Mouse (Mus musculus): Measurements from ENCODE around the gene Alpi. TPM values are rescaled to one million over a fixed set of nuclear protein-coding genes. Genes with fewer than 3 reads are reported as not detected.
A peak's percentile ranks its signal among the peaks of the same experiment; 100 is the strongest.

The Alpi gene
- total and polyA plus RNA-seq, 3 experiments = not detected

- peak; percentile 19; the same call in 1 of the 2 replicates for TF ChIP-seq SMC3 (IDR thresholded peaks at IDR 0.05; ENCODE audit: low read depth, low read length)
- peak; percentile 89 for TF ChIP-seq MAZ (IDR thresholded peaks at IDR 0.05; ENCODE audit: low read depth, low read length)
- TF ChIP-seq MAX (IDR thresholded peaks at IDR 0.05; ENCODE audit: low read length) = no peak
- TF ChIP-seq ZNF384 (IDR thresholded peaks at IDR 0.05; ENCODE audit: low read depth, low read length) = no peak
- TF ChIP-seq NRF1 (IDR thresholded peaks at IDR 0.05; ENCODE audit: insufficient read depth, low read depth, low read length, poor library complexity, severe bottlenecking) = no peak
- no peak for TF ChIP-seq ZKSCAN1 (IDR thresholded peaks at IDR 0.05; ENCODE audit: low read depth, low read length)
- TF ChIP-seq TCF12 (IDR thresholded peaks at IDR 0.05; ENCODE audit: low read depth, low read length) = no peak
- no peak for TF ChIP-seq E2F4 (IDR thresholded peaks at IDR 0.05; ENCODE audit: borderline replicate concordance, low read depth, low read length)
- TF ChIP-seq ELF1 (IDR thresholded peaks at IDR 0.05; ENCODE audit: low read depth, low read length) = 0 out of 2 replicates have a peak, but pooled peaks have one; percentile 16
- TF ChIP-seq POLR2A (IDR thresholded peaks at IDR 0.05; ENCODE audit: control insufficient read depth in 1 of 2, insufficient read depth in 1 of 2, low read depth in 1 of 2, low read length in 2 of 2, poor library complexity in 1 of 2) = peak in 1 of 2 experiments; percentile 45; a peak in 2 of 4 replicates
- peak; percentile 36; the same call in 1 of the 2 replicates for TF ChIP-seq ETS1 (IDR thresholded peaks at IDR 0.05; ENCODE audit: low read depth, low read length)
- TF ChIP-seq NELFE (IDR thresholded peaks at IDR 0.05; ENCODE audit: low read depth, low read length) = no peak; the same call in 1 of the 2 replicates
- peak; percentile 75 for TF ChIP-seq GATA1 (IDR thresholded peaks at IDR 0.05; ENCODE audit: low read depth, low read length)
- TF ChIP-seq TBP (IDR thresholded peaks at IDR 0.05; ENCODE audit: low read depth, low read length) = no peak; the same call in 1 of the 2 replicates
- no peak for TF ChIP-seq POLR2AphosphoS2 (IDR thresholded peaks at IDR 0.05; ENCODE audit: low read length)
- TF ChIP-seq ZMIZ1 (IDR thresholded peaks at IDR 0.05; ENCODE audit: low read depth, low read length) = no peak
- no peak for TF ChIP-seq ZC3H11A (IDR thresholded peaks at IDR 0.05; ENCODE audit: low read depth, low read length)
- no peak for TF ChIP-seq CHD2 (IDR thresholded peaks at IDR 0.05; ENCODE audit: low read length)
- peak; percentile 41; the same call in 1 of the 2 replicates for TF ChIP-seq HCFC1 (IDR thresholded peaks at IDR 0.05; ENCODE audit: low read depth, low read length)
- peak; percentile 43; the same call in 1 of the 2 replicates for TF ChIP-seq RCOR1 (IDR thresholded peaks at IDR 0.05; ENCODE audit: low read depth, low read length)
- no peak; the same call in 1 of the 2 replicates for TF ChIP-seq RAD21 (IDR thresholded peaks at IDR 0.05; ENCODE audit: low read depth, low read length)
- no peak for TF ChIP-seq MXI1 (IDR thresholded peaks at IDR 0.05; ENCODE audit: low read depth, low read length)
- TF ChIP-seq SIN3A (IDR thresholded peaks at IDR 0.05; ENCODE audit: low read length) = peak; percentile 75
- TF ChIP-seq CHD1 (IDR thresholded peaks at IDR 0.05; ENCODE audit: low read depth, low read length) = no peak
- no peak for TF ChIP-seq JUND (IDR thresholded peaks at IDR 0.05; ENCODE audit: low read depth, low read length)
- 0 out of 2 replicates have a peak, but pooled peaks have one; percentile 15 for TF ChIP-seq BHLHE40 (IDR thresholded peaks at IDR 0.05; ENCODE audit: borderline replicate concordance, low read depth, low read length)
- TF ChIP-seq MEF2A (IDR thresholded peaks at IDR 0.05; ENCODE audit: extremely low read depth, insufficient replicate concordance, low read depth, low read length, poor library complexity, severe bottlenecking) = no peak
- TF ChIP-seq EP300 (IDR thresholded peaks at IDR 0.05; ENCODE audit: low read depth in 1 of 2, low read length in 2 of 2) = peak; percentile 38 to 80; a peak in 3 of 4 replicates
- TF ChIP-seq MYC (IDR thresholded peaks at IDR 0.05; ENCODE audit: low read depth, low read length) = 0 out of 2 replicates have a peak, but pooled peaks have one; percentile 18
- TF ChIP-seq TAL1 (IDR thresholded peaks at IDR 0.05; ENCODE audit: low read length) = no peak
- no peak for TF ChIP-seq KAT2A (conservative IDR thresholded peaks at IDR 0.05; ENCODE audit: low read depth, low read length)
- Histone ChIP-seq H3K27me3 (ENCODE audit: control insufficient read depth in 1 of 2, insufficient read depth in 2 of 2, low read length in 2 of 2) (no peaks in the 10 kb centered on the region), H3K4me1 (ENCODE audit: control insufficient read depth in 1 of 2, insufficient read depth in 2 of 2, low read length in 2 of 2) (peaks cover 9 to 29% of the 10 kb centered on the region in 2 experiments), H3K36me3 (ENCODE audit: control insufficient read depth in 1 of 2, insufficient read depth in 2 of 2, low read length in 2 of 2) (peaks cover 0 to 26% of the 10 kb centered on the region in 2 experiments; a peak in 2 of 4 replicates), H3K79me2 (ENCODE audit: control insufficient read depth, insufficient read depth, low read length, poor library complexity) (no peaks in the 10 kb centered on the region), H3K9me3 (replicated peaks; ENCODE audit: insufficient read depth, low read length) (no peaks in the 10 kb centered on the region), H3K9ac (ENCODE audit: control insufficient read depth, low read depth, low read length, poor library complexity, severe bottlenecking) (peak overlapping the region; percentile 50), H3K27ac (ENCODE audit: control insufficient read depth, low read depth, low read length) (peak overlapping the region; percentile 83), H3K4me3 (ENCODE audit: control insufficient read depth in 1 of 2, insufficient read depth in 1 of 2, low read depth in 2 of 2, low read length in 2 of 2) (peak overlapping the region; percentile 11 to 51)
- peak; percentile 82 for DNase-seq (ENCODE audit: low read depth, low spot score)
Measured at GRCm38 (mm10) chr1:87059042-87059665, 42.3 kb downstream of the Alpi start.

Data from MEL (cell line).